Comparison of ENCODE assay signal across 28 mouse cellular contexts in genomic region chr7:30785154-30785553, GRCm38 (mm10). TPM values are rescaled to one million over a fixed set of nuclear protein-coding genes. Genes with fewer than 3 reads are reported as not detected.
A peak's percentile ranks its signal among the peaks of the same experiment; 100 is the strongest.
DNase-seq lines count a peak whose midpoint lies in the region; ATAC-seq lines count a peak whose summit lies in the region.
"Had no signal": no experiment of that assay in that cellular context is flagged by ENCODE, and none has a peak within 500 bp of the region (broad histone marks: within the 10 kb centered on the region; RNA-seq: fewer than 3 reads in every experiment).

No protein-coding gene starts in this region.

- no peak overlapping the region for H3K9ac ChIP-seq in hindbrain, embryonic 13.5 days
- no peak overlapping the region for H3K9ac ChIP-seq in hindbrain, embryonic 11.5 days (ENCODE audit: low read depth, low read length)
- H3K9ac ChIP-seq in midbrain, embryonic 13.5 days (replicated peaks) = no peak overlapping the region
- no peak overlapping the region for H3K9ac ChIP-seq in midbrain, embryonic 15.5 days
- no peak overlapping the region for H3K9ac ChIP-seq in neural tube, embryonic 15.5 days (replicated peaks)
- H3K9ac ChIP-seq: embryonic facial prominence, embryonic 15.5 days; forebrain, embryonic 15.5 days had no signal

- H3K36me3 ChIP-seq in hindbrain, embryonic 13.5 days = no peaks in the 10 kb centered on the region
- H3K36me3 ChIP-seq in hindbrain, embryonic 11.5 days (ENCODE audit: control insufficient read depth, insufficient read depth, low read length) = no peaks in the 10 kb centered on the region
- H3K36me3 ChIP-seq in midbrain, embryonic 13.5 days = no peaks in the 10 kb centered on the region
- H3K36me3 ChIP-seq in midbrain, embryonic 15.5 days (replicated peaks) = no peaks in the 10 kb centered on the region
- H3K36me3 ChIP-seq in neural tube, embryonic 15.5 days = no peaks in the 10 kb centered on the region
- H3K36me3 ChIP-seq: embryonic facial prominence, embryonic 15.5 days; forebrain, embryonic 15.5 days had no signal

- peak overlapping the region; percentile 77 for H3K27ac ChIP-seq in hindbrain, embryonic 13.5 days
- H3K27ac ChIP-seq in hindbrain, embryonic 11.5 days (ENCODE audit: low read depth, low read length) = no peak overlapping the region
- peak overlapping the region; percentile 30; the same call in 1 of the 2 replicates for H3K27ac ChIP-seq in midbrain, embryonic 13.5 days
- H3K27ac ChIP-seq in midbrain, embryonic 15.5 days = no peak overlapping the region
- H3K27ac ChIP-seq in neural tube, embryonic 15.5 days (replicated peaks) = peak overlapping the region; percentile 72
- H3K27ac ChIP-seq: embryonic facial prominence, embryonic 15.5 days; forebrain, embryonic 15.5 days had no signal

- ATAC-seq in hindbrain, embryonic 13.5 days (ENCODE audit: low FRiP score) = no peak
- ATAC-seq in hindbrain, embryonic 11.5 days (ENCODE audit: low FRiP score) = no peak
- ATAC-seq in midbrain, embryonic 13.5 days = 0 out of 2 replicates have a peak, but pooled peaks have one; percentile 27
- no peak for ATAC-seq in midbrain, embryonic 15.5 days (replicated peaks)
- ATAC-seq in neural tube, embryonic 15.5 days (ENCODE audit: low FRiP score) = no peak
- ATAC-seq in erythroid progenitor cell, adult 5-6 weeks (replicated peaks; ENCODE audit: low FRiP score, poor library complexity, severe bottlenecking) = no peak

- H3K4me1 ChIP-seq in hindbrain, embryonic 13.5 days (replicated peaks) = peaks cover 15% of the 10 kb centered on the region
- no peaks in the 10 kb centered on the region for H3K4me1 ChIP-seq in hindbrain, embryonic 11.5 days (replicated peaks; ENCODE audit: control insufficient read depth, insufficient read depth, low read length)
- H3K4me1 ChIP-seq in midbrain, embryonic 13.5 days (replicated peaks) = peaks cover 7% of the 10 kb centered on the region
- H3K4me1 ChIP-seq in midbrain, embryonic 15.5 days = peaks cover 8% of the 10 kb centered on the region
- H3K4me1 ChIP-seq in neural tube, embryonic 15.5 days = peaks cover 16% of the 10 kb centered on the region

- DNase-seq in hindbrain, embryonic 11.5 days (ENCODE audit: low spot score) = no peak
- peak; percentile 32 to 61 for DNase-seq in lung, adult 18-20 months
- no peak for DNase-seq in lung, postnatal 14 days
- DNase-seq: adrenal gland, postnatal 10 days; cerebellum, adult 11 months; cerebellum, adult 8-10 months; embryo, embryonic 11 days; gastrocnemius, postnatal 36 days; heart, adult 11 months; heart, postnatal 10 days; heart, postnatal 4 days had no signal

- WGBS in hindbrain, embryonic 13.5 days = 65% methylated on average over 1 of the region's 1 CpGs
- WGBS in hindbrain, embryonic 11.5 days = 78% methylated on average over 1 of the region's 1 CpGs
- WGBS in midbrain, embryonic 13.5 days = 68% methylated on average over 1 of the region's 1 CpGs
- WGBS in midbrain, embryonic 15.5 days = 70% methylated on average over 1 of the region's 1 CpGs
- WGBS in neural tube, embryonic 15.5 days = 64% methylated on average over 1 of the region's 1 CpGs

- no peak overlapping the region for H3K4me2 ChIP-seq in hindbrain, embryonic 13.5 days
- no peak overlapping the region for H3K4me2 ChIP-seq in hindbrain, embryonic 11.5 days (replicated peaks; ENCODE audit: low read depth, low read length)
- no peak overlapping the region for H3K4me2 ChIP-seq in midbrain, embryonic 13.5 days (replicated peaks)
- H3K4me2 ChIP-seq in midbrain, embryonic 15.5 days = no peak overlapping the region
- H3K4me2 ChIP-seq in neural tube, embryonic 15.5 days = no peak overlapping the region
- H3K4me2 ChIP-seq: embryonic facial prominence, embryonic 15.5 days; forebrain, embryonic 15.5 days had no signal

- H3K27me3 ChIP-seq in hindbrain, embryonic 13.5 days = 0 out of 2 replicates have a peak, but pooled peaks cover 4% of the 10 kb centered on the region
- no peaks in the 10 kb centered on the region for H3K27me3 ChIP-seq in hindbrain, embryonic 11.5 days (ENCODE audit: control insufficient read depth, insufficient read depth, low read length)
- no peaks in the 10 kb centered on the region for H3K27me3 ChIP-seq in midbrain, embryonic 13.5 days
- no peaks in the 10 kb centered on the region for H3K27me3 ChIP-seq in midbrain, embryonic 15.5 days (replicated peaks)
- no peaks in the 10 kb centered on the region for H3K27me3 ChIP-seq in neural tube, embryonic 15.5 days (replicated peaks)
- H3K27me3 ChIP-seq: embryonic facial prominence, embryonic 15.5 days had no signal

- no peaks in the 10 kb centered on the region for H3K9me3 ChIP-seq in hindbrain, embryonic 13.5 days
- no peaks in the 10 kb centered on the region for H3K9me3 ChIP-seq in hindbrain, embryonic 11.5 days (ENCODE audit: control insufficient read depth, low read length)
- H3K9me3 ChIP-seq in midbrain, embryonic 13.5 days = no peaks in the 10 kb centered on the region
- no peaks in the 10 kb centered on the region for H3K9me3 ChIP-seq in midbrain, embryonic 15.5 days
- no peaks in the 10 kb centered on the region for H3K9me3 ChIP-seq in neural tube, embryonic 15.5 days (replicated peaks)
- H3K9me3 ChIP-seq: embryonic facial prominence, embryonic 15.5 days; forebrain, embryonic 15.5 days had no signal

- H3K4me3 ChIP-seq in hindbrain, embryonic 13.5 days = no peak overlapping the region
- H3K4me3 ChIP-seq in hindbrain, embryonic 11.5 days (ENCODE audit: low read depth, low read length) = no peak overlapping the region
- no peak overlapping the region for H3K4me3 ChIP-seq in midbrain, embryonic 13.5 days (replicated peaks)
- H3K4me3 ChIP-seq in midbrain, embryonic 15.5 days = no peak overlapping the region
- no peak overlapping the region for H3K4me3 ChIP-seq in neural tube, embryonic 15.5 days (replicated peaks)
- H3K4me3 ChIP-seq: embryonic facial prominence, embryonic 15.5 days; erythroblast, embryonic 14.5 days; forebrain, embryonic 15.5 days had no signal

RNA-seq across cellular contexts. Expression of gene Krtdap, which starts 2.5 kb away (rescaled TPM):
- polyA plus RNA-seq in hindbrain, embryonic 13.5 days (2015; fragmentation: Nextera tagmentation; extraction: Ambion mirVana) = 1.1 TPM in 1 of 2 replicates, not detected in the other
- not detected in 2 replicates for polyA plus RNA-seq in hindbrain, embryonic 11.5 days (2014; fragmentation: Nextera tagmentation; extraction: Ambion mirVana)
- not detected in 2 replicates for polyA plus RNA-seq in midbrain, embryonic 13.5 days (2015; fragmentation: Nextera tagmentation; extraction: Ambion mirVana)
- 4.4 TPM in 1 of 2 replicates, not detected in the other for polyA plus RNA-seq in midbrain, embryonic 15.5 days (2015; fragmentation: Nextera tagmentation; extraction: Ambion mirVana)
- 2.4 and 10.4 TPM in 2 replicates for polyA plus RNA-seq in neural tube, embryonic 15.5 days (2015; fragmentation: Nextera tagmentation; extraction: Ambion mirVana)
- not detected in 2 replicates for total RNA-seq in erythroid progenitor cell, adult 5-6 weeks (2015; ENCODE audit: low replicate concordance)
- total RNA-seq in erythroid progenitor cell, adult 5-6 weeks (2017; ENCODE audit: low replicate concordance) = not detected in 2 replicates
- total RNA-seq: common myeloid progenitor, adult 5-6 weeks; gastrocnemius, postnatal 36 days; heart, postnatal 10 days; heart, postnatal 4 days; MEL had no signal
- polyA plus RNA-seq: C2C12; embryonic facial prominence, embryonic 11.5 days; erythroblast, embryonic 14.5 days; forebrain, embryonic 11.5 days; heart, embryonic 14.5 days had no signal

RNA-seq across cellular contexts. Expression of gene Dmkn, which starts 21.6 kb away (rescaled TPM):
- polyA plus RNA-seq in hindbrain, embryonic 13.5 days (2015; fragmentation: Nextera tagmentation; extraction: Ambion mirVana) = 0.52 and 0.70 TPM in 2 replicates
- 0.34 and 0.73 TPM in 2 replicates for polyA plus RNA-seq in hindbrain, embryonic 11.5 days (2014; fragmentation: Nextera tagmentation; extraction: Ambion mirVana)
- polyA plus RNA-seq in midbrain, embryonic 13.5 days (2015; fragmentation: Nextera tagmentation; extraction: Ambion mirVana) = 0.27 and 0.57 TPM in 2 replicates
- 1.2 and 3.4 TPM in 2 replicates for polyA plus RNA-seq in midbrain, embryonic 15.5 days (2015; fragmentation: Nextera tagmentation; extraction: Ambion mirVana)
- polyA plus RNA-seq in neural tube, embryonic 15.5 days (2015; fragmentation: Nextera tagmentation; extraction: Ambion mirVana) = 3.7 and 6.2 TPM in 2 replicates
- 1.7 and 9.4 TPM in 2 replicates for total RNA-seq in erythroid progenitor cell, adult 5-6 weeks (2015; ENCODE audit: low replicate concordance)
- 9.7 TPM in 1 of 2 replicates, not detected in the other for total RNA-seq in erythroid progenitor cell, adult 5-6 weeks (2017; ENCODE audit: low replicate concordance)
- total RNA-seq: MEL had no signal
- polyA plus RNA-seq: C2C12; embryonic facial prominence, embryonic 11.5 days; erythroblast, embryonic 14.5 days; forebrain, embryonic 11.5 days had no signal

RNA-seq across cellular contexts. Expression of gene Sbsn, which starts 33.9 kb away (rescaled TPM):
- 1.3 and 1.7 TPM in 2 replicates for polyA plus RNA-seq in hindbrain, embryonic 13.5 days (2015; fragmentation: Nextera tagmentation; extraction: Ambion mirVana)
- polyA plus RNA-seq in hindbrain, embryonic 11.5 days (2014; fragmentation: Nextera tagmentation; extraction: Ambion mirVana) = 0.39 and 0.42 TPM in 2 replicates
- polyA plus RNA-seq in midbrain, embryonic 13.5 days (2015; fragmentation: Nextera tagmentation; extraction: Ambion mirVana) = 2.3 TPM in 2 replicates
- polyA plus RNA-seq in midbrain, embryonic 15.5 days (2015; fragmentation: Nextera tagmentation; extraction: Ambion mirVana) = 2.4 and 3.0 TPM in 2 replicates
- polyA plus RNA-seq in neural tube, embryonic 15.5 days (2015; fragmentation: Nextera tagmentation; extraction: Ambion mirVana) = 1.6 and 2.0 TPM in 2 replicates
- not detected in 2 replicates for total RNA-seq in erythroid progenitor cell, adult 5-6 weeks (2015; ENCODE audit: low replicate concordance)
- total RNA-seq in erythroid progenitor cell, adult 5-6 weeks (2017; ENCODE audit: low replicate concordance) = not detected in 2 replicates
- total RNA-seq: common myeloid progenitor, adult 5-6 weeks had no signal

RNA-seq across cellular contexts. Expression of gene Ffar2, which starts 38.4 kb away (rescaled TPM):
- polyA plus RNA-seq in hindbrain, embryonic 13.5 days (2015; fragmentation: Nextera tagmentation; extraction: Ambion mirVana) = 0.22 TPM in 1 of 2 replicates, not detected in the other
- polyA plus RNA-seq in hindbrain, embryonic 11.5 days (2014; fragmentation: Nextera tagmentation; extraction: Ambion mirVana) = 0.20 TPM in 1 of 2 replicates, not detected in the other
- 0.17 and 0.50 TPM in 2 replicates for polyA plus RNA-seq in midbrain, embryonic 13.5 days (2015; fragmentation: Nextera tagmentation; extraction: Ambion mirVana)
- polyA plus RNA-seq in midbrain, embryonic 15.5 days (2015; fragmentation: Nextera tagmentation; extraction: Ambion mirVana) = not detected in 2 replicates
- polyA plus RNA-seq in neural tube, embryonic 15.5 days (2015; fragmentation: Nextera tagmentation; extraction: Ambion mirVana) = 0.15 and 1.1 TPM in 2 replicates
- 2.2 and 7.1 TPM in 2 replicates for total RNA-seq in erythroid progenitor cell, adult 5-6 weeks (2015; ENCODE audit: low replicate concordance)
- total RNA-seq in erythroid progenitor cell, adult 5-6 weeks (2017; ENCODE audit: low replicate concordance) = 3.1 and 6.0 TPM in 2 replicates
- total RNA-seq: heart, postnatal 4 days; MEL had no signal
- polyA plus RNA-seq: C2C12; embryonic facial prominence, embryonic 11.5 days; embryonic facial prominence, embryonic 15.5 days; erythroblast, embryonic 14.5 days; forebrain, embryonic 11.5 days had no signal

RNA-seq across cellular contexts. Expression of gene Gapdhs, which starts 41.7 kb away (rescaled TPM):
- polyA plus RNA-seq in hindbrain, embryonic 13.5 days (2015; fragmentation: Nextera tagmentation; extraction: Ambion mirVana) = 1.3 and 1.7 TPM in 2 replicates
- polyA plus RNA-seq in hindbrain, embryonic 11.5 days (2014; fragmentation: Nextera tagmentation; extraction: Ambion mirVana) = 0.60 and 0.75 TPM in 2 replicates
- 1.1 and 2.2 TPM in 2 replicates for polyA plus RNA-seq in midbrain, embryonic 13.5 days (2015; fragmentation: Nextera tagmentation; extraction: Ambion mirVana)
- 0.72 and 1.6 TPM in 2 replicates for polyA plus RNA-seq in midbrain, embryonic 15.5 days (2015; fragmentation: Nextera tagmentation; extraction: Ambion mirVana)
- polyA plus RNA-seq in neural tube, embryonic 15.5 days (2015; fragmentation: Nextera tagmentation; extraction: Ambion mirVana) = 0.73 and 1.0 TPM in 2 replicates
- total RNA-seq in erythroid progenitor cell, adult 5-6 weeks (2015; ENCODE audit: low replicate concordance) = not detected in 2 replicates
- total RNA-seq in erythroid progenitor cell, adult 5-6 weeks (2017; ENCODE audit: low replicate concordance) = not detected in 2 replicates
- total RNA-seq: adrenal gland, postnatal 10 days; adrenal gland, postnatal 4 days; common myeloid progenitor, adult 5-6 weeks; gastrocnemius, adult 8-10 months; gastrocnemius, postnatal 36 days; heart, postnatal 10 days; heart, postnatal 4 days; MEL had no signal
- polyA plus RNA-seq: brain, embryonic 14.5 days; C2C12; erythroblast, embryonic 14.5 days had no signal

Comparison
In these comparisons a context has a peak if more than half of its experiments do, and no peak if none do; other contexts are left out.
1. H3K27ac ChIP-seq: peak in hindbrain, embryonic 13.5 days (single experiment), midbrain, embryonic 13.5 days (single experiment) and neural tube, embryonic 15.5 days (single experiment); none in hindbrain, embryonic 11.5 days (single experiment) and midbrain, embryonic 15.5 days (single experiment).
2. DNase-seq: peak in lung, adult 18-20 months (2 of 2); none in hindbrain, embryonic 11.5 days (single experiment) and lung, postnatal 14 days (single experiment).